Mouse (Mus musculus) cerebellum, postnatal 14 days (tissue): Measurements from ENCODE around the gene Svip.

Experiments
- DNase-seq, 2 experiments: peaks; one replicate each; pipeline ENCODE4 v3.0.0; 2021; ENCODE audit warnings: mixed read lengths in 2 of 2

Gene Svip

GRCm38 (mm10) chr7:51960698-51961374, 45.0 kb downstream of the Svip start:
- peak in 1 of 2 experiments; percentile 10 for DNase-seq

- DNase-seq: no peak
Measured at GRCm38 (mm10) chr7:51957766-51958165, 48.1 kb downstream of the Svip start.

- DNase-seq: peak in 1 of 2 experiments; percentile 28
Measured at GRCm38 (mm10) chr7:51955424-51956041, 50.3 kb downstream of the Svip start.
